In genomic region chr13:79044657-79045056, GRCm38 (mm10) we compare ENCODE assay signal across 17 mouse cellular contexts.
"Had no signal": no experiment of that assay in that cellular context is flagged by ENCODE, and none has a peak within 500 bp of the region (broad histone marks: within the 10 kb centered on the region; RNA-seq: fewer than 3 reads in every experiment).

No protein-coding gene starts in this region.

- DNase-seq: liver, postnatal 0 days; lung, adult 2 months; lung, postnatal 14 days; lung, postnatal 36 days; midbrain, embryonic 14.5 days; right cerebral cortex, postnatal 14 days; thymus, adult 18-20 months; thymus, postnatal 14 days; thymus, postnatal 36 days had no signal

- H3K9ac ChIP-seq: liver, postnatal 0 days; lung, embryonic 15.5 days; midbrain, embryonic 12.5 days; neural tube, embryonic 12.5 days; stomach, embryonic 15.5 days had no signal

- H3K9me3 ChIP-seq: lung, embryonic 15.5 days; megakaryocyte, embryonic 14.5 days; midbrain, embryonic 12.5 days; neural tube, embryonic 12.5 days; stomach, embryonic 15.5 days had no signal

- ATAC-seq: liver, postnatal 0 days; lung, postnatal 0 days had no signal

- H3K4me2 ChIP-seq: lung, embryonic 15.5 days; midbrain, embryonic 12.5 days; neural tube, embryonic 12.5 days; stomach, embryonic 15.5 days had no signal

- H3K4me3 ChIP-seq: lung, embryonic 15.5 days; megakaryocyte, embryonic 14.5 days; midbrain, embryonic 12.5 days; neural tube, embryonic 12.5 days; stomach, embryonic 15.5 days had no signal

- H3K36me3 ChIP-seq: lung, embryonic 15.5 days; midbrain, embryonic 12.5 days; neural tube, embryonic 12.5 days; stomach, embryonic 15.5 days had no signal

- H3K27me3 ChIP-seq: lung, embryonic 15.5 days; megakaryocyte, embryonic 14.5 days; midbrain, embryonic 12.5 days; neural tube, embryonic 12.5 days; stomach, embryonic 15.5 days had no signal

- H3K27ac ChIP-seq: lung, embryonic 15.5 days; macrophage; midbrain, embryonic 12.5 days; neural tube, embryonic 12.5 days; stomach, embryonic 15.5 days; stomach, postnatal 0 days had no signal

- H3K4me1 ChIP-seq: lung, embryonic 15.5 days; megakaryocyte, embryonic 14.5 days; midbrain, embryonic 12.5 days; neural tube, embryonic 12.5 days; stomach, embryonic 15.5 days had no signal
